Mouse (Mus musculus) adrenal gland, adult (tissue): Measurements from ENCODE around the gene March6.
A peak's percentile ranks its signal among the peaks of the same experiment; 100 is the strongest.

Source experiments
- DNase-seq, 2 experiments: peaks; one replicate each; pipeline ENCODE4 v3.0.0; 2022 to 2023; ENCODE audit warnings: low spot score in 1 of 2; ENCODE audit not compliant: inconsistent age in 2 of 2

The March6 gene

GRCm38 (mm10) chr15:31454861-31455295, 76.0 kb downstream of the March6 start:
- DNase-seq: no peak

GRCm38 (mm10) chr15:31454096-31454860, 76.6 kb downstream of the March6 start:
- DNase-seq: no peak

DNA sequence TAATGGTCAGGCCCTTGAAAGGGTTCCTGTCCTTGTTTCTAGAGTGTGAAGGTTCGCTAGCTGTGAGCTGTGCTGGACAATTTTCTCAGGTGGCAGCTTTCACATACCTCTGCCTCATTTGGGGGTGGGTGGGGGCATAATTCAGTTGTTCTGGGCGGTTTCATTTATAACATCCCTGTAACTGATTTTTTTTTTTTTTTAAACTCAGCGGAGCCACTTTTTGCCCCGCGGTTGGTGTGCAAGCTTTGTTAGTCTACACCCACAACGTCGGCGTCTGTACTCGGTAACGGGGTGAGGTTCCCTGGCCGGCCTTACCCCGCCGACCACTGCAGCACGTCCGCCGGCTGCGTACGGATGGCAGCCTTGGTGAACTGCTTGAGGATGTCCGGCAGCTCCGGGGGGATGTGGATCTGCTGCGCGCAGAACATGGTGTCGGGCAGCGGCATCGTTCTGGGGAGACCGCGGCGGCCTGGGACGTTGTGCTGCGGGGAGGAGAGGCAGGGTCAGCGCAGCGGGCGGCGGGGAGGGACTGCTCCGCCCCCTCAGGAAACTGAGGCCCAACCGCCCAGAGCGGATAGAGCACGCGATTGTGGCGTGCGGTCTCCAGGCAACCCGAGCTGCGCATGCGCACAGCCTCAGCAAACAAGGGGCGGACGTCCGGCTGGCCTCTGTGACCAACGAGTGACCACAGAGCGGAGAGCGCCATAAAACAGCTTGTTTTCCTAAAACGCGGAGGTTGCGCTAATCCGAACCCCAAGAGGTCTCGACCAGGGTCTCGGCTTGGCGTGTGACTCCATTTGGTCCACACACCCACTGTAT, 77.5 kb downstream of the March6 start, which contains the start of gene Ropn1l:
Gene Ropn1l (minus strand): TSS at position 640 of the 819 bp plus-strand sequence.
- DNase-seq: peak; percentile 96 to 98

- peak in 1 of 2 experiments; percentile 69 for DNase-seq
Observed at GRCm38 (mm10) chr15:31452336-31453097, 78.3 kb downstream of the March6 start.

DNA sequence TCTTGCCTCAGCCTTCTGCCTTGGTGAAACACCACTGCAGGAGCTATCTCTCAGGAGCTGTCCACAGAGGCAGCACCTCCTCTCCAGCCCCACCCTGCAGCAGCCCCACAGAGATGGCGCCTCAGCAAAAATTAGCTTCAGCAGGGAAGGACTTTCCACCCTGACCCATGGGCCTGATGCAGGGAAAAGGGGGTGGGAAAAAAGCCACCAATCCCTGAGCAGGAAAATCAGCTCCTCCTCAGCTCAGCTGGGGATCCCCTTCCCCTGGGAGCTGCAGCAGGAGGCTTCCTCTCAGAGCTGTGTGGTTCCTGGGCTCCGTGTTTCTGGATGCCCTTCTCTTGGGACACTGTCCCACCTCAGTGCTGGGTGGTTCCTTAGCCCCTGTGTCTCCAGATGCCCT, 81.1 kb downstream of the March6 start:
- DNase-seq: no peak

- DNase-seq: peak in 1 of 2 experiments; percentile 79
Observed at GRCm38 (mm10) chr15:31447121-31447520, 83.7 kb downstream of the March6 start.

GRCm38 (mm10) chr15:31442698-31443097, 88.2 kb downstream of the March6 start:
- DNase-seq: no peak

DNA sequence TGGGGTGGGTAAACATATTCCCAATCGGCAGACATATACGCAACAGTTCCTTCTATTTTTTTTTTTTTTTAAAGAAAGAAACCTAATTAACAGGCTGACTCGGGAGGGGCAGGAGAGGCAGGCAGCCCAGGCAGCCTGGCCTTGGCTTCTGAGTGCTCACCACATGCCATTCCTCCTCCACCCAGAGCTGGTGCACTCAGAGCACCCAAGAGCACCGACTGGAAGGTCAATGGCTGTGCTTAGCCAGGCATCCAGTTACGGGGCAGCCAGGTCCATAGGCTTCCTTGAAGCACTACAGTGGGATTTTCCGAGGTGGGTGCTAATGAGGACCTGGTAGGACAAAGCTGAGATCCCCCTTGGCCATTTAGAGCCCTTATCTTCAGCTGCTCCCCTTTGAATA, 88.9 kb downstream of the March6 start:
- DNase-seq: peak in 1 of 2 experiments; percentile 52

DNA sequence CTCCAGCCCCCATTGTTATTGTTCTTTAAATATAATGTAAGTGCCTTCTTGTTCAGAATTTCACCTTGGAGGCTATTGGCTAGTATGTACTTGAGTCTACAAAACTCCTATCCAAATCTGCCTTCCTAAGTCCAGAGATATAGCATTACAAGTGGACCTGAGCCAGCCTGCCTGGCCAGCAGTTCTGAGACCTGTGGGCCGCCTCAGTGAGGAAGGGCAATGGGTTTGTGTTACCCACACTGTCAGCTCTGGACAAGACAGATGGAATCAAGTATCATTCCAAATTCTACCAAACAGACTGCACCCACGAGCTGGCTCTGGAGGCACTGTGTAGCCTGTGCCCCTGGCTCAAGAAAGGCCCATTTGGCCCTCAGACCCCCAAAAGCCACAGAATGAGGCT, 94.0 kb downstream of the March6 start:
- no peak for DNase-seq

DNA sequence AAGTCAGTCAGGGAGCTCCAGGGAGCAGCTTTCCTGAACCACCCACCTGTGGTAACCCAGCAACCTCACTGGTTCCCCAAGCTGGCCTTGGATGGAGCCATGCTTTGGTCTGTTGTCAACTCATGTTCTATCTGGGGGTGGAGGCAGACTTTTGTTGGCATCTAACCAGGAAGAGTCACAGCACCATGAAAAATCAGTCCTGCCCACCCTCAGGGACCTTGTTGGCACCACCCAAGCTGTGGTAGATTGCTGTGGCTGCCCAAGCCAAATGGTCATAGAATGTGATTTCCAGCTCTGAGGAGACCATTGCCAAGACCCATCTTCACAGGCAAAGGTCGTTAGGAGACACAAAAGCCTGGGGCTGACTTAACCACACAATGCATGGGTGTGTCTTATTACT, 94.8 kb downstream of the March6 start:
- no peak for DNase-seq

GRCm38 (mm10) chr15:31433768-31434167, 97.1 kb downstream of the March6 start:
- no peak for DNase-seq

DNA sequence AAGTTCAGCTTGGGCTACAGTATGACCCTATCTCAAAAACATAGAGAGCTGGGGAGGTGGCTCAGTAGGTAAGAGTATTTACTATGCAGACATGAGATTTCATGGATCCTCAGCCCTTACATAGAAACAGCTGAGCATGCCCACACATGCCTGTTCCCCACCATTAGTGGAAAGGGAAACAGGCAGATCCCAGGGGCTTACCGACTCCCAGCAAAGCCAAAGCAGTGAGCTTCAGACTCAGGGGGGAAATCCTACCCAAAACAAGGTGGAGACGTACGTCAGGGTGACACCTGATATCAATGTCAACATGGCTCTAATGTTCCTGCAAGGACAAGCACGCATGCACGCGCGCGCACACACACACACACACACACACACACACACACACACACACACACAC, 99.0 kb downstream of the March6 start:
- no peak for DNase-seq

DNA sequence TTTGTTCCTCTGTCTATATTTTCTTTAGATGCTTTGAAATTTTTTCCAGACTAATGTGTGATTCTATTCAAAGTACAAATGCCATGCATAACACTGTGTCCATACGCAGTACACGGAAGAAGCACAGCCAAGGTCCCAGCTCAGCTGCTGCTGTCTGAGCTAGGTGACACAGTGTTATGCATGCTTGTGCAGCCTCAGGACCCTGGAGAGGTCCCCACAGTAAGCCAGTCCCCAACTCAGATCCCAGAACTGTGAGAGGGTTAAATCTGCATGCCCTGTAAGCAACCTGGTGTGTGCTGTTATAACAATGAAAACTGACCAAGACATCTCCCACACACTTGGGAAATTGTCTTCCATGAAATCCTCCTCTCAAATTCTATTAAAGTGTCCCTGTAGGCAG, 100.8 kb downstream of the March6 start:
- DNase-seq: no peak

- no peak for DNase-seq
Observed at GRCm38 (mm10) chr15:31429429-31429828, 101.4 kb downstream of the March6 start.

DNA sequence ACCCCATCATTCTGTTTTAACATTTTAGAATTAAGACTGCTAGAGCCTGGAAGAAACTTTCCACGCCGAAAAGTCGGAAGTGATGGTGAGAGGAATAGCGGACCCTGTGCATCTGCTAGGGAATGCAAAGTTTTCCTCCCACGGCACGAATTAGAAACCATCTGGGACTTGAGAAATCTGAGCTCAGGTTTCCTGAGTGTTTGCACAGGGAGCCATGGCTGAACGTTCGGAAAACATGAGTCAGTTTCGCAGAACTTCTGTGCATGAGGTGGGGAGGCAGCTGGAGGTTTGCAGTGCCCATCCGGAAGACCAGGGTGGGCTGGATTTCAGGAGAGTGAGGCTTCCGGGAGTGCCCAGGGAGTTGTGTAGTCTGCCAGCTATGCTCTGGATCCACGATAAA, 102.3 kb downstream of the March6 start:
- DNase-seq: no peak

DNA sequence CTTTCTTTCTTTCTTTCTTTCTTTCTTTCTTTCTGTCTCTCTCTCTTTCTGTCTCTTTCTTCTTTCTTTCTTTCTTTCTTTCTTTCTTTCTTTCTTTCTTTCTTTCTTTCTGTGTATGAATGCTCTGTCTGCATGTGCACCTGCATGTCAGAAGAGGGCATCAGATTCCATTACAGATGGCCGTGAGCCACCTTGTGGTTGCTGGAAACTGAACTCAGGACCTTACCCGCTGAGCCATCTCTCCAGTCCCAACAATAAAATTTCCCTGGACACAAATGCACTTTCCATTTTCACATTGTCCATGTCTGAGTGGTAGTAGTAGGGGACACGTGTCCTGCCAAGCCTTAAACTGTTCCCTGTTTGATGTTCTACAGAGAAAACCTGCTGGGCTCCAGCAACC, 103.5 kb downstream of the March6 start:
- no peak for DNase-seq

GRCm38 (mm10) chr15:31426066-31426706, 104.7 kb downstream of the March6 start:
- no peak for DNase-seq

DNA sequence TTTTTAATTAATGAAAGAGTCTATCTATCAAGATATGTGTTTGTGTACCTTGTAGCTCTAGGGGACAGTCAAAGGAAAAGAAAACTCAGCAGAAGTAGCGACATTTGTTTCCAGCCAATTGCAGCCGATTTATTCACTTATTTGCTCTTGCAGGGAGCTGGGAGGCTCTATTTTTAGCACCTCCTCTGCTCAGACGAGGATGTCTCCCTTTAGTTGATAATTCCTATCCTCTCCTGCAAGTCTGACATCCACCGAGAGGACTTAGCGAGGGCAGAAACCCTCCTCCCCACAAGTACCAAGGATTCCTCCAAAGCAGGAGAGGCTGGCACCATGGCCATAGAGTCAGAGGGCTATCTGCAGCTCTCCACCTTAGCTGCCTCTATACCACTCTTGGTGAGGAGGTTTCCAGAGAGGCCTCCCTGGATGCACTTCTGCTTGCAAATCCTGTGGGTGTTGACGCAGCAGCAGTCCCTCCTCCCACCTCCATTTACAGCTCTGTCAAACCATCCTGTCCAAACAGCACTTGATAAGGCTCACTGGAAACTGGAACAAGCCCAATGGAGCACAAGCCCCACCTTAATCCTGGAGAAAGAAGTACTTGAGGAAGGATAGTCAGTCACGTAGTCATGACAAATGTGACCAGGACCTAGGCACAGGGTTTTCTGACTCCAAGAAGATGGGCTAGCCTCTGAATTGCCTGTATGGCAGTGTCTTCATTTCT, 108.0 kb downstream of the March6 start:
- no peak for DNase-seq

- DNase-seq: peak; percentile 24 to 64
Observed at GRCm38 (mm10) chr15:31419037-31419436, 111.8 kb downstream of the March6 start.

DNA sequence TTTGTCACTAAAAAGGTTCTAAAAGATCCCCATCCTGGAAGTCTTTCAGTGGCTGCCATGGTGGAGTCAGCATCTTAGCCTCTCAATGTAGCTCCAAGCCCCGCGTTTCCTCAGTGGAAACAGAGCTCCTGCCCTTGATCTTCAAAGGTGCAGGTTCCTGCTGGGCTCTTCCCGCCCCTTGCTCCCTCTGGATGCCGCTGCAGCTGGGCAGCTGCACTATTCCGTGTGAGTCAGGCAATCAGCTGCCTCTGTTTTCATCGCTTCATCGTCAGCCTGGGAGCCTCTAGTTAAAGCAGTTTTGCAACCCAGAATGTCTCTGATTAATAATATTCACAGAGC, 112.2 kb downstream of the March6 start:
- DNase-seq: peak in 1 of 2 experiments; percentile 35
